Mouse (Mus musculus) liver, embryonic 15.5 days (tissue): ENCODE data around the gene Camta1. TPM values are rescaled to one million over a fixed set of nuclear protein-coding genes. Genes with fewer than 3 reads are reported as not detected.

Experiments
- ATAC-seq: fragments of 200-750 bp; cut with Nextera tagmentation; 2 replicates; pipeline ENCODE4 v1.8.0; 2017; ENCODE audit warnings: moderate number of reproducible peaks, mild to moderate bottlenecking, moderate library complexity; ENCODE audit not compliant: insufficient read depth
- H3K27ac ChIP-seq: fragments of 300-500 bp; sonication (generic); replicated peaks from 2 replicates; pipeline ENCODE4 v1.5.1; 2015; ENCODE audit warnings: mild to moderate bottlenecking, inconsistent platforms
- H3K27me3 ChIP-seq: fragments of 300-500 bp; sonication (generic); 2 replicates; pipeline ENCODE4 v1.6.1; 2015; ENCODE audit warnings: mild to moderate bottlenecking, inconsistent platforms
- H3K36me3 ChIP-seq: fragments of 300-500 bp; sonication (generic); replicated peaks from 2 replicates; pipeline ENCODE4 v1.6.1; 2015; ENCODE audit warnings: moderate library complexity, mild to moderate bottlenecking, inconsistent platforms
- H3K4me1 ChIP-seq: fragments of 300-500 bp; sonication (generic); replicated peaks from 2 replicates; pipeline ENCODE4 v1.6.1; 2015; ENCODE audit warnings: inconsistent platforms
- H3K4me2 ChIP-seq: fragments of 300-500 bp; sonication (generic); 2 replicates; pipeline ENCODE4 v1.6.1; 2015; ENCODE audit warnings: moderate library complexity, mild to moderate bottlenecking, inconsistent platforms
- H3K4me3 ChIP-seq: fragments of 300-500 bp; sonication (generic); replicated peaks from 2 replicates; pipeline ENCODE4 v1.5.1; 2015; ENCODE audit warnings: mild to moderate bottlenecking, inconsistent platforms
- H3K9ac ChIP-seq: fragments of 300-500 bp; sonication (generic); 2 replicates; pipeline ENCODE4 v1.6.1; 2015; ENCODE audit warnings: moderate library complexity, mild to moderate bottlenecking, inconsistent platforms
- H3K9me3 ChIP-seq: fragments of 300-500 bp; sonication (generic); replicated peaks from 2 replicates; pipeline ENCODE4 v1.6.1; 2016; ENCODE audit warnings: inconsistent platforms
- WGBS: fragments of 180-500 bp; shearing (Covaris S2); methylation state at CpG from one replicate; pipeline ENCODE4 v1.1.7; 2015; ENCODE audit warnings: mixed read lengths; ENCODE audit not compliant: insufficient replicate concordance; 5-methylcytosine and 5-hydroxymethylcytosine counted together
- polyA plus RNA-seq: library from polyadenylated mRNA; unstranded; fragments of >200 nt; fragmentation: Nextera tagmentation; extraction: Ambion mirVana; gene quantifications from 2 replicates; pipeline ENCODE4 v1.2.1, GENCODE M21; 2015

Camta1 gene
- polyA plus RNA-seq, 1 experiment from 2014 or later: 31.1 TPM

DNA sequence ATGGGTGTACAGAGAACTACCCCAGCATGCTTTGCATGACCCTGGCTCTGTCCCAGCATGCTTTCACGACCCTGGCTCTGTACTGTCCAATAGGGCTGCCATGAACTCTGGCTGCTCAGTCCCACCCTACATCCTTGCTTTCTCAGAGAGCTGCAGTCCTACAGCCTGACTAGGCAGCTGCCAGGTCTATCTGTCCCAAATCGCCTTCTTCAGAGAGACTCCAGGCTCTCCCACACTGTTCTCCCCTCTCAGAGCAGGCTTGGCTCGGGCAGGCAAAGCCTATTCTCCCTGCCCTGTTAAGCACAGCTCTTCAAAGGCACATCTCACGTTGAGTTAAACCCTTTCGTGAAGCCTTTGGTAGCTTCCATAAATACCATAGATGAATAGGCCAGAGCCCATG is 317.5 kb downstream of the Camta1 start:
- Histone ChIP-seq H3K9ac (no peak overlapping the region), H3K27ac (no peak overlapping the region), H3K36me3 (no peaks in the 10 kb centered on the region), H3K4me2 (no peak overlapping the region), H3K9me3 (no peaks in the 10 kb centered on the region), H3K4me1 (no peaks in the 10 kb centered on the region), H3K27me3 (no peaks in the 10 kb centered on the region), H3K4me3 (no peak overlapping the region)
- WGBS: 47% methylated on average over 5 of the region's 5 CpGs
- no peak for ATAC-seq

GRCm38 (mm10) chr4:151540546-151540945 is 321.1 kb downstream of the Camta1 start:
- no peaks in the 10 kb centered on the region for H3K36me3 ChIP-seq
- no peak overlapping the region for H3K9ac ChIP-seq
- WGBS: 74% methylated on average over 6 of the region's 6 CpGs
- no peaks in the 10 kb centered on the region for H3K4me1 ChIP-seq
- H3K27me3 ChIP-seq: no peaks in the 10 kb centered on the region
- H3K4me2 ChIP-seq: no peak overlapping the region
- no peak for ATAC-seq
- H3K9me3 ChIP-seq: no peaks in the 10 kb centered on the region
- H3K4me3 ChIP-seq: no peak overlapping the region
- no peak overlapping the region for H3K27ac ChIP-seq

GRCm38 (mm10) chr4:151539881-151540280 is 321.8 kb downstream of the Camta1 start:
- no peaks in the 10 kb centered on the region for H3K4me1 ChIP-seq
- WGBS: 68% methylated on average over 5 of the region's 5 CpGs
- H3K36me3 ChIP-seq: no peaks in the 10 kb centered on the region
- ATAC-seq: no peak
- H3K9ac ChIP-seq: no peak overlapping the region
- H3K4me2 ChIP-seq: no peak overlapping the region
- no peak overlapping the region for H3K4me3 ChIP-seq
- H3K27me3 ChIP-seq: no peaks in the 10 kb centered on the region
- H3K27ac ChIP-seq: no peak overlapping the region
- H3K9me3 ChIP-seq: no peaks in the 10 kb centered on the region

GRCm38 (mm10) chr4:151539167-151539525 is 322.5 kb downstream of the Camta1 start:
- WGBS: 49% methylated on average over 10 of the region's 10 CpGs
- no peaks in the 10 kb centered on the region for H3K4me1 ChIP-seq
- no peak for ATAC-seq
- H3K9ac ChIP-seq: no peak overlapping the region
- H3K36me3 ChIP-seq: no peaks in the 10 kb centered on the region
- H3K4me3 ChIP-seq: no peak overlapping the region
- no peaks in the 10 kb centered on the region for H3K27me3 ChIP-seq
- H3K27ac ChIP-seq: no peak overlapping the region
- no peaks in the 10 kb centered on the region for H3K9me3 ChIP-seq
- no peak overlapping the region for H3K4me2 ChIP-seq

GRCm38 (mm10) chr4:151538446-151539166 is 323.1 kb downstream of the Camta1 start:
- H3K4me2 ChIP-seq: no peak overlapping the region
- no peaks in the 10 kb centered on the region for H3K4me1 ChIP-seq
- no peaks in the 10 kb centered on the region for H3K27me3 ChIP-seq
- no peak overlapping the region for H3K9ac ChIP-seq
- 56% methylated on average over 18 of the region's 18 CpGs for WGBS
- H3K36me3 ChIP-seq: no peaks in the 10 kb centered on the region
- no peak for ATAC-seq
- H3K4me3 ChIP-seq: no peak overlapping the region
- H3K9me3 ChIP-seq: no peaks in the 10 kb centered on the region
- H3K27ac ChIP-seq: no peak overlapping the region

GRCm38 (mm10) chr4:151535916-151536450 is 325.7 kb downstream of the Camta1 start:
- no peaks in the 10 kb centered on the region for H3K4me1 ChIP-seq
- WGBS: 50% methylated on average over 9 of the region's 9 CpGs
- H3K9me3 ChIP-seq: no peaks in the 10 kb centered on the region
- H3K4me2 ChIP-seq: no peak overlapping the region
- H3K36me3 ChIP-seq: no peaks in the 10 kb centered on the region
- ATAC-seq: no peak
- no peak overlapping the region for H3K9ac ChIP-seq
- H3K27me3 ChIP-seq: no peaks in the 10 kb centered on the region
- H3K4me3 ChIP-seq: no peak overlapping the region
- no peak overlapping the region for H3K27ac ChIP-seq

DNA sequence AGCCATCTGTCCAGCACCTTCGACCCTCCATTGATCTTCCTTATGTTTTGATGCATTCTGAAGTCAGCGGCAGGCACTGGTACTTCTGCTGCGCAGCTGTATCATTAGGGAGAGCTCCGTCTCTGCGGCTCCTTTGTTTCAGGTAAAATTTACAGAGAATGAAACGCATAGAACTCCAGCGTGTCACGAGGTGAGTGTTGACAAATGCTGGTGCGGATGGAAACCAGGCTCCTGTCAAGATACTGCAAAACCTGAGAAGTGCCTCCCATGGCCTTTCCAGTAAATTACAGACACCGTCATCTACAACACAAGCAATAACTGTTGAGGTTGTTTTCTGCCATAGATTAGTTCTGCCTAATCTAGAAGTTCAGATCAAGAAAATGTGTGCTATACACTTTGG is 328.2 kb downstream of the Camta1 start:
- Histone ChIP-seq H3K9me3 (no peaks in the 10 kb centered on the region), H3K27ac (no peak overlapping the region), H3K9ac (no peak overlapping the region), H3K27me3 (no peaks in the 10 kb centered on the region), H3K36me3 (no peaks in the 10 kb centered on the region), H3K4me2 (no peak overlapping the region), H3K4me1 (no peaks in the 10 kb centered on the region), H3K4me3 (no peak overlapping the region)
- ATAC-seq: no peak
- WGBS: 61% methylated on average over 10 of the region's 10 CpGs

GRCm38 (mm10) chr4:151528436-151528835 is 333.2 kb downstream of the Camta1 start:
- Histone ChIP-seq H3K9me3 (no peaks in the 10 kb centered on the region), H3K4me2 (no peak overlapping the region), H3K27me3 (no peaks in the 10 kb centered on the region), H3K4me3 (no peak overlapping the region), H3K27ac (no peak overlapping the region), H3K36me3 (no peaks in the 10 kb centered on the region), H3K4me1 (no peaks in the 10 kb centered on the region), H3K9ac (no peak overlapping the region)
- ATAC-seq: no peak
- 67% methylated on average over 4 of the region's 4 CpGs for WGBS

DNA sequence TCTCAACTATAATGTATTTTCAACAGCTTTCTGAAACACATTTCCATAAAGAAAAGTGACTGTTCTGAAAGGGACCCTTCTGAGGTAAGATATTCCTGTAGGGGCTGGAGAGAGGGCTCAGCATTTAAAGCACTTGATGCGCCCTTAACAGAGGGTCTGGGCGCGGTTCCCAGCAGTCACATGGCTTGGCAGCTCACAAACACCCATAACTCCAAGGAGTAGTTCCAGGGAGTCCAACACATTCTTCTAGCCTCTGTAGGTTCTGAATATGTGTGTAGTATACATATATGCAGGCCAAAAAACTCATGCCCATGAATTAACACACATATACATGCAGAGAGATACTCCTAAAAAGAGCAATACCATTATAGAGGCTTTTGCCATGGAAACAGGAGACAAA is 333.9 kb downstream of the Camta1 start:
- Histone ChIP-seq H3K9me3 (no peaks in the 10 kb centered on the region), H3K36me3 (no peaks in the 10 kb centered on the region), H3K4me1 (no peaks in the 10 kb centered on the region), H3K9ac (no peak overlapping the region), H3K27ac (no peak overlapping the region), H3K27me3 (no peaks in the 10 kb centered on the region), H3K4me3 (no peak overlapping the region), H3K4me2 (no peak overlapping the region)
- WGBS: 70% methylated on average over 3 of the region's 3 CpGs
- no peak for ATAC-seq

DNA sequence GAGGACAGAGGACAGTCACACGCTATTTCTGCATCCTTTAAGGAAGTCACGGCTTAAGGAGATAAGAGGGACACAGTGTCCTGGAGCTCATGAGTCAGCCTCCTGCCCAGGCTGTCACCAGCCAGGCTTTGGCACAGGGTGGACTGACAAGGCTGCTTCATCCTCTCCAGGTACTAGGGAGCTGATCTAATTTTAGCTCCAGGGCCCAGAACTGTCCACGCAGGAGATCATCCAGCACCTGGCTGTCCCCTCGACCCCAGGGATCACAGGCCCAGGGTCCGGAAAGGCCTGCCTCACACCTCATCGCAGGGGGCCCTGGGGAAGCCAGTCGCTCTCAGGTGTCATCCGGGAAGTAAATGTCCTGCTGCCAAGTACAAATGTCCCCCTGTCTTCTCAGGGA is 341.6 kb downstream of the Camta1 start:
- no peak for ATAC-seq
- no peak overlapping the region for H3K27ac ChIP-seq
- no peak overlapping the region for H3K4me3 ChIP-seq
- H3K36me3 ChIP-seq: no peaks in the 10 kb centered on the region
- H3K27me3 ChIP-seq: no peaks in the 10 kb centered on the region
- no peaks in the 10 kb centered on the region for H3K9me3 ChIP-seq
- no peaks in the 10 kb centered on the region for H3K4me1 ChIP-seq
- H3K4me2 ChIP-seq: no peak overlapping the region
- WGBS: 15% methylated on average over 8 of the region's 8 CpGs
- H3K9ac ChIP-seq: no peak overlapping the region

DNA sequence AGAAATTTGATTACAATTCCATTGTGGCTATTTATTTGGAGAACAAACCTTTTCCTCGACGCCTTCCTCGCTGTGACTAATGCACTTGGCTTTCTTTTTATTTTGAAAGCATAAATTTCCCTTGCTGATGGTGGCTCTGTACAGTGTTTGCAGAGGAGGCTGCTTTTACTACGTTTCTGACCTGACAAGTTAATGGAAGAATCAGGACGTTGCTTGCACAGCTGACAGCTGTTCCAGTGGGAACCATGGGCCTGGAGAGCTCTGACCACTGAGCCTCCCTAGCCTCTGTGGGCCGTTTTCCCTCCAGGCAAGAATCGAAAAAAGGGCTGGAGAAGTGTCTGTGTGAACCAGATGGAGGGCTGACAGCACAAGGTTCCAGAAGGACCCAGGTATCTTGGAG is 342.7 kb downstream of the Camta1 start:
- no peak for ATAC-seq
- no peaks in the 10 kb centered on the region for H3K9me3 ChIP-seq
- H3K36me3 ChIP-seq: no peaks in the 10 kb centered on the region
- H3K4me3 ChIP-seq: no peak overlapping the region
- no peaks in the 10 kb centered on the region for H3K27me3 ChIP-seq
- H3K4me1 ChIP-seq: no peaks in the 10 kb centered on the region
- no peak overlapping the region for H3K27ac ChIP-seq
- H3K4me2 ChIP-seq: no peak overlapping the region
- 61% methylated on average over 7 of the region's 7 CpGs for whole genome bisulfite sequencing
- no peak overlapping the region for H3K9ac ChIP-seq
